Comparison of ENCODE assay signal across 29 mouse cellular contexts in genomic region chr7:81337785-81338521, GRCm38 (mm10). TPM values are rescaled to one million over a fixed set of nuclear protein-coding genes. Genes with fewer than 3 reads are reported as not detected.
DNase-seq lines count a peak whose midpoint lies in the region; ATAC-seq and TF ChIP-seq lines count a peak whose summit lies in the region.
"Had no signal": no experiment of that assay in that cellular context is flagged by ENCODE, and none has a peak within 500 bp of the region (broad histone marks: within the 10 kb centered on the region; RNA-seq: fewer than 3 reads in every experiment).

No protein-coding gene starts in this region.

- TF ChIP-seq CTCF in CH12.LX (conservative IDR thresholded peaks at IDR 0.05 in 1 of 2, IDR thresholded peaks at IDR 0.05 in 1 of 2; ENCODE audit: low read depth in 2 of 2, low read length in 2 of 2) (no peak), MEL (IDR thresholded peaks at IDR 0.05 in 2 of 3, conservative IDR thresholded peaks at IDR 0.05 in 1 of 3; ENCODE audit: control insufficient read depth in 1 of 3, insufficient read depth in 1 of 3, low read depth in 2 of 3, low read length in 3 of 3, poor library complexity in 1 of 3, severe bottlenecking in 1 of 3) (no peak)

- no peak overlapping the region for H3K9ac ChIP-seq in hindbrain, embryonic 16.5 days (ENCODE audit: low read depth, low read length)
- H3K9ac ChIP-seq in hindbrain, embryonic 14.5 days: no peak overlapping the region
- no peak overlapping the region for H3K9ac ChIP-seq in CH12.LX (ENCODE audit: insufficient read depth, low read depth)
- no peak overlapping the region for H3K9ac ChIP-seq in MEL (ENCODE audit: control insufficient read depth, low read depth, low read length, poor library complexity, severe bottlenecking)
- H3K9ac ChIP-seq: embryonic facial prominence, embryonic 13.5 days; forebrain, embryonic 12.5 days; heart, embryonic 13.5 days; limb, embryonic 13.5 days; liver, embryonic 12.5 days had no signal

- no peak for TF ChIP-seq EP300 in CH12.LX (IDR thresholded peaks at IDR 0.05; ENCODE audit: low read length)
- TF ChIP-seq EP300 in MEL (IDR thresholded peaks at IDR 0.05; ENCODE audit: low read depth in 1 of 2, low read length in 2 of 2): no peak

- no peak overlapping the region for H3K4me3 ChIP-seq in hindbrain, embryonic 16.5 days (ENCODE audit: low read length)
- H3K4me3 ChIP-seq in hindbrain, embryonic 14.5 days (replicated peaks; ENCODE audit: low read length): no peak overlapping the region
- H3K4me3 ChIP-seq in CH12.LX (replicated peaks in 1 of 3; ENCODE audit: low read depth in 2 of 3, low read length in 2 of 3, poor library complexity in 1 of 3): no peak overlapping the region
- H3K4me3 ChIP-seq in MEL (ENCODE audit: control insufficient read depth in 1 of 2, insufficient read depth in 1 of 2, low read depth in 2 of 2, low read length in 2 of 2): no peak overlapping the region
- H3K4me3 ChIP-seq: embryonic facial prominence, embryonic 13.5 days; erythroblast, embryonic 14.5 days; forebrain, embryonic 12.5 days; heart, adult 2 months; heart, embryonic 13.5 days; limb, embryonic 13.5 days; liver, embryonic 12.5 days had no signal

- in situ Hi-C loops in CH12.LX (cut with MboI; ENCODE audit: low pct_ligation_motif_present, low pct_unique_long_range_greater_than_20kb, low sequenced_read_pairs): no loop called here

- peaks cover 12% of the 10 kb centered on the region for H3K4me1 ChIP-seq in hindbrain, embryonic 16.5 days (ENCODE audit: control insufficient read depth, insufficient read depth, low read depth, low read length)
- peaks cover 7% of the 10 kb centered on the region; the same call in 1 of the 2 replicates for H3K4me1 ChIP-seq in hindbrain, embryonic 14.5 days (replicated peaks; ENCODE audit: control insufficient read depth, insufficient read depth, low read length)
- H3K4me1 ChIP-seq in CH12.LX (ENCODE audit: control insufficient read depth in 1 of 2, insufficient read depth in 2 of 2) (peaks cover 2 to 29% of the 10 kb centered on the region in 2 experiments; a peak in 2 of 4 replicates), MEL (ENCODE audit: control insufficient read depth in 1 of 2, insufficient read depth in 2 of 2, low read length in 2 of 2) (peaks cover under 1 to 1% of the 10 kb centered on the region in 2 experiments; a peak in 3 of 4 replicates)

- ATAC-seq in hindbrain, embryonic 16.5 days: 0 out of 2 replicates have a peak, but pooled peaks have one; percentile 7
- no peak for ATAC-seq in hindbrain, embryonic 14.5 days (ENCODE audit: low FRiP score)
- ATAC-seq: activated CD4-positive, CD25-positive, alpha-beta regulatory T cell, adult 4 months; liver, embryonic 12.5 days; midbrain, embryonic 16.5 days; Patski had no signal

- intact Hi-C loops in left cerebral cortex, postnatal 36 days (cut with DNase I): no loop called here

- TF ChIP-seq RAD21 in CH12.LX (IDR thresholded peaks at IDR 0.05; ENCODE audit: low read depth, low read length) (no peak), MEL (IDR thresholded peaks at IDR 0.05; ENCODE audit: low read depth, low read length) (no peak)

- 95% methylated on average over 21 of the region's 21 CpGs for WGBS in hindbrain, embryonic 16.5 days
- 97% methylated on average over 21 of the region's 21 CpGs for WGBS in hindbrain, embryonic 14.5 days

- TF ChIP-seq POLR2A in CH12.LX (IDR thresholded peaks at IDR 0.05; ENCODE audit: low read depth, low read length) (no peak), MEL (IDR thresholded peaks at IDR 0.05; ENCODE audit: control insufficient read depth in 1 of 2, insufficient read depth in 1 of 2, low read depth in 1 of 2, low read length in 2 of 2, poor library complexity in 1 of 2) (no peak)

- dilution Hi-C loops in CH12.LX (cut with MboI; ENCODE audit: extremely low pct_ligation_motif_present, extremely low pct_unique_long_range_greater_than_20kb, low sequenced_read_pairs): no loop called here

- no peaks in the 10 kb centered on the region for H3K9me3 ChIP-seq in hindbrain, embryonic 16.5 days (ENCODE audit: control insufficient read depth, low read length)
- H3K9me3 ChIP-seq in hindbrain, embryonic 14.5 days (ENCODE audit: control insufficient read depth, low read length): no peaks in the 10 kb centered on the region
- H3K9me3 ChIP-seq in CH12.LX (replicated peaks; ENCODE audit: low read length) (no peaks in the 10 kb centered on the region), MEL (replicated peaks; ENCODE audit: insufficient read depth, low read length) (no peaks in the 10 kb centered on the region)
- H3K9me3 ChIP-seq: embryonic facial prominence, embryonic 13.5 days; forebrain, embryonic 12.5 days; heart, embryonic 13.5 days; limb, embryonic 13.5 days; liver, embryonic 12.5 days had no signal

- peaks cover 21% of the 10 kb centered on the region for H3K36me3 ChIP-seq in hindbrain, embryonic 16.5 days (ENCODE audit: control insufficient read depth, insufficient read depth, low read length)
- H3K36me3 ChIP-seq in hindbrain, embryonic 14.5 days (replicated peaks; ENCODE audit: control insufficient read depth, insufficient read depth): peaks cover 50% of the 10 kb centered on the region
- H3K36me3 ChIP-seq in CH12.LX (replicated peaks in 1 of 2; ENCODE audit: control insufficient read depth in 1 of 2, insufficient read depth in 1 of 2, low read length in 1 of 2) (peaks cover 73 to 96% of the 10 kb centered on the region in 2 experiments), MEL (ENCODE audit: control insufficient read depth in 1 of 2, insufficient read depth in 2 of 2, low read length in 2 of 2) (peaks cover 7 to 11% of the 10 kb centered on the region in 2 experiments)

- no peak overlapping the region for H3K4me2 ChIP-seq in hindbrain, embryonic 16.5 days (ENCODE audit: low read length)
- no peak overlapping the region for H3K4me2 ChIP-seq in hindbrain, embryonic 14.5 days (replicated peaks)
- no peak overlapping the region for H3K4me2 ChIP-seq in CH12.LX (ENCODE audit: insufficient read depth, low read depth, poor library complexity, severe bottlenecking)
- H3K4me2 ChIP-seq: embryonic facial prominence, embryonic 13.5 days; forebrain, embryonic 12.5 days; heart, embryonic 13.5 days; limb, embryonic 13.5 days; liver, embryonic 12.5 days had no signal

- H3K27me3 ChIP-seq in hindbrain, embryonic 16.5 days (replicated peaks; ENCODE audit: control insufficient read depth, insufficient read depth, low read length): no peaks in the 10 kb centered on the region
- H3K27me3 ChIP-seq in hindbrain, embryonic 14.5 days (ENCODE audit: control insufficient read depth, insufficient read depth, low read length): no peaks in the 10 kb centered on the region
- H3K27me3 ChIP-seq in CH12.LX (replicated peaks): no peaks in the 10 kb centered on the region
- H3K27me3 ChIP-seq in MEL (ENCODE audit: control insufficient read depth in 1 of 2, insufficient read depth in 2 of 2, low read length in 2 of 2): no peaks in the 10 kb centered on the region
- H3K27me3 ChIP-seq: embryonic facial prominence, embryonic 13.5 days; forebrain, embryonic 12.5 days; heart, embryonic 13.5 days; limb, embryonic 13.5 days; liver, embryonic 12.5 days; Patski had no signal

- DNase-seq in hindbrain, embryonic 14.5 days (ENCODE audit: low spot score): no peak
- DNase-seq in CH12.LX (ENCODE audit: extremely low read depth) (no peak), MEL (ENCODE audit: low read depth, low spot score) (peak; percentile 8)
- DNase-seq in adrenal gland, postnatal 36 days: peak; percentile 34 to 53
- DNase-seq in urinary bladder, adult 18-20 months (ENCODE audit: low spot score in 2 of 2): no peak
- DNase-seq in left cerebral cortex, postnatal 36 days (ENCODE audit: low spot score in 2 of 2): no peak
- DNase-seq: B cell, adult 2 months; cerebellum, adult 8-10 months; cerebellum, postnatal 36 days; embryo, embryonic 11 days; gastrocnemius, postnatal 36 days; heart, adult 2 months; heart, postnatal 14 days; kidney, adult 2 months; kidney, postnatal 36 days; layer of hippocampus, postnatal 36 days; lung, adult 18-20 months; thymus, adult 18-20 months; thymus, postnatal 4 days had no signal

- peaks cover 20% of the 10 kb centered on the region for H3K79me2 ChIP-seq in CH12.LX (replicated peaks; ENCODE audit: control insufficient read depth, extremely low read depth, insufficient read depth, poor library complexity, severe bottlenecking)
- peaks cover 12% of the 10 kb centered on the region for H3K79me2 ChIP-seq in MEL (ENCODE audit: control insufficient read depth, insufficient read depth, low read length, poor library complexity)

- H3K27ac ChIP-seq in hindbrain, embryonic 16.5 days (ENCODE audit: low read depth, low read length): no peak overlapping the region
- no peak overlapping the region for H3K27ac ChIP-seq in hindbrain, embryonic 14.5 days
- H3K27ac ChIP-seq in CH12.LX (ENCODE audit: insufficient read depth, low read depth) (no peak overlapping the region), MEL (ENCODE audit: control insufficient read depth, low read depth, low read length) (no peak overlapping the region)
- H3K27ac ChIP-seq: embryonic facial prominence, embryonic 13.5 days; forebrain, embryonic 12.5 days; heart, adult 2 months; heart, embryonic 13.5 days; limb, embryonic 13.5 days; liver, embryonic 12.5 days had no signal

TF ChIP-seq in CH12.LX, 34 proteins besides CTCF, POLR2A, EP300 and RAD21:
- TF ChIP-seq POLR2AphosphoS2 (IDR thresholded peaks at IDR 0.05; ENCODE audit: low read depth, low read length) (peak; percentile 5; the same call in 1 of the 2 replicates), MAFK (IDR thresholded peaks at IDR 0.05; ENCODE audit: insufficient replicate concordance, low read length) (no peak)

TF ChIP-seq in MEL, 35 proteins besides CTCF, POLR2A, EP300 and RAD21:
- TF ChIP-seq TBP (IDR thresholded peaks at IDR 0.05; ENCODE audit: low read depth, low read length) (no peak), E2F4 (IDR thresholded peaks at IDR 0.05; ENCODE audit: borderline replicate concordance, low read depth, low read length) (no peak), TCF12 (IDR thresholded peaks at IDR 0.05; ENCODE audit: low read depth, low read length) (no peak), POLR2AphosphoS5 (IDR thresholded peaks at IDR 0.05; ENCODE audit: borderline replicate concordance, low read depth, low read length) (peak; percentile 29; the same call in 1 of the 2 replicates), MXI1 (IDR thresholded peaks at IDR 0.05; ENCODE audit: low read depth, low read length) (no peak), MAZ (IDR thresholded peaks at IDR 0.05; ENCODE audit: low read depth, low read length) (no peak)

RNA-seq across cellular contexts. Expression of gene Rps17, which starts 7.1 kb away (rescaled TPM):
- 598 and 658 TPM in 2 replicates for polyA plus RNA-seq in hindbrain, embryonic 16.5 days (2015; fragmentation: Nextera tagmentation; extraction: Ambion mirVana)
- polyA plus RNA-seq in hindbrain, embryonic 14.5 days (2014; fragmentation: Nextera tagmentation; extraction: Ambion mirVana): 653 and 807 TPM in 2 replicates
- total RNA-seq in CH12.LX (2012; rRNA removed) (5,063 and 5,120 TPM in 2 replicates), CH12.LX (2014; rRNA removed) (4,582 and 5,238 TPM in 2 replicates), MEL (2012; rRNA removed) (3,976 and 4,252 TPM in 2 replicates)
- polyA plus RNA-seq in CH12.LX (2012; ENCODE audit: insufficient read length, low read depth) (2,159 and 2,532 TPM in 2 replicates), MEL (2012; ENCODE audit: insufficient read depth in 1 of 2, insufficient read length in 2 of 2, low read depth in 1 of 2, low replicate concordance in 2 of 2, missing spikeins in 1 of 2) (over 10,000 TPM in 1 of 2 experiments, 1,000 to 10,000 TPM in 1; 2,738 to 10,538 TPM)
- total RNA-seq in adrenal gland, postnatal 36 days (2021): 1,000 to 10,000 TPM; 1,209 to 1,218 TPM
- total RNA-seq in left cerebral cortex, postnatal 36 days (2021): 100 to 1,000 TPM; 469 to 487 TPM

Comparison
In these comparisons a context has a peak if more than half of its experiments do, and no peak if none do; other contexts are left out.
1. DNase-seq: peak in MEL (single experiment) and adrenal gland, postnatal 36 days (2 of 2); none in hindbrain, embryonic 14.5 days (single experiment), CH12.LX (single experiment), urinary bladder, adult 18-20 months (0 of 2) and left cerebral cortex, postnatal 36 days (0 of 2).